Mouse (Mus musculus) ES-E14 (cell line): ENCODE data around the gene Nr2c1.

Experiments
- CHD2 ChIP-seq: IDR thresholded peaks from 2 replicates; pipeline ENCODE4 v1.6.1; 2014; ENCODE audit warnings: mild to moderate bottlenecking, low read depth, low read length, inconsistent platforms
- HCFC1 ChIP-seq: IDR thresholded peaks from 2 replicates; pipeline ENCODE4 v1.6.1; 2012; ENCODE audit warnings: low read length, inconsistent platforms, borderline replicate concordance; ENCODE audit not compliant: insufficient read depth
- MAFK ChIP-seq: IDR thresholded peaks from 2 replicates; pipeline ENCODE4 v1.6.1; 2014; ENCODE audit warnings: mild to moderate bottlenecking, low read depth, low read length, inconsistent platforms; ENCODE audit not compliant: insufficient read depth
- ZNF384 ChIP-seq: IDR thresholded peaks from 2 replicates; pipeline ENCODE4 v1.6.1; 2012; ENCODE audit warnings: low read depth, low read length, inconsistent platforms

GRCm38 (mm10) chr10:94153841-94154240 is 6.0 kb downstream of the Nr2c1 start:
- TF ChIP-seq ZNF384 (no peak), CHD2 (no peak), HCFC1 (no peak), MAFK (no peak)
